Mouse (Mus musculus): Measurements from ENCODE around the gene Myom3.
A peak's percentile ranks its signal among the peaks of the same experiment; 100 is the strongest.

Gene Myom3

DNA sequence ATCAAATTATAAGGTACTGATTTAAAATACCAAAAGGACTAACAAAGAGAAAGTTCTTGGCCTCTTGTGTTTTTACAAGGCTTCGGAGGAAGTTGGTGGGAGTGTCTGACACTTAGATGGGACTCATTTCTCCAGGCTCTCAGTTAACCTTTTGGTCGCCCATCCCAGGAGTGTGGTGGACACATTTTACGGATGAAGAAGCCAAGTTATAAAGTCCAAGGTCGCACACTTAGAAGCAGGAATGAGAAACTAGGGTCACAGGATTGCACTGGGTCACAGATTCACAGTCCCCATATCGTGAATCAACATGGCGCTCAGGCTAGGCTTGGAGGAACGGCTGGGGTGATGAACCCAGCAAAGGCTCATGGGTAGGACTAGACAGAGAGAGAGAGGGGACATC is 2.1 kb downstream of the Myom3 start:
- no peak for DNase-seq (ENCODE audit: low spot score)

GRCm38 (mm10) chr4:135762251-135762906 is 2.9 kb downstream of the Myom3 start:
- DNase-seq (ENCODE audit: low spot score), result no peak

DNA sequence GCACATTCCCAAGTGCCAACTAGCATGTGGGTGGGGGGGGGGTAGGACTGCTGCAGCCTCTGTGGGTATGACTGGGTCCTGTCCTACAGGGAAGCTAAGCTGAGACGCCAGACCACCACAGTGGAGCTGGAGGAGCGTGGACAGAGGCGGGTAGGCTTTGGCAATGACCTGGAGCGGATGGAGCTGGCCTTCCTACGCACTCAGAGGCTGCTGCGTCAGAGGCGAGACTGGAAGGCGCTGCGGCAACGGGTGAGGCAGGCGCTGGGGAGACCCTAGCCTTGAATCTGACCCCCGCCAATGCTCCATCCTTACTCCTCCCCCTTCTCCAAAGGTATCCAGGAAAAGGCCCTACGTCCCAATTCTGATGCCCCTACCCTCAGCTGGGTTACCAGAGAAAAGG is 5.2 kb downstream of the Myom3 start:
- DNase-seq (ENCODE audit: low spot score), result no peak

- no peak for DNase-seq (ENCODE audit: low spot score)
Measured at GRCm38 (mm10) chr4:135765707-135766106, 6.2 kb downstream of the Myom3 start.

DNA sequence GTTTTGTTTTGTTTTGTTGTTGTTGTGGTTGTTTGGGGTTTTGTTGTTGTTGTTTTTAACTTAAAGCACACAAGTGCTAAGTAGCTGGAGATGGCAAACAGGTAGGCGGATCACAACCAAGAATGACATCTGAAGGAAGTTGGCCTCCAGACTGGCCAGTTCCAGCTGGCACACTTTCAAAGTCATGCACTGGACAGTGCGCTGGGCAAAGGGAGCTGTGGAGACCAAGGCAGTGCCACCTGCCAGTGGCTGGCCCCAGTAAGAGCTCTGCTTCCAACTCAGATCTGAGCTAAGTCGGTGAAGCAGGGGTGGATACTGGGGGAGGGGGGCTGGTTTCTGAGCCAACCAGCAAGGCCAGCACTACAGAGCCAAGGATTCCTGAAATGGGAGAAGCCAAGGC is 7.5 kb downstream of the Myom3 start:
- no peak for DNase-seq (ENCODE audit: low spot score)

DNA sequence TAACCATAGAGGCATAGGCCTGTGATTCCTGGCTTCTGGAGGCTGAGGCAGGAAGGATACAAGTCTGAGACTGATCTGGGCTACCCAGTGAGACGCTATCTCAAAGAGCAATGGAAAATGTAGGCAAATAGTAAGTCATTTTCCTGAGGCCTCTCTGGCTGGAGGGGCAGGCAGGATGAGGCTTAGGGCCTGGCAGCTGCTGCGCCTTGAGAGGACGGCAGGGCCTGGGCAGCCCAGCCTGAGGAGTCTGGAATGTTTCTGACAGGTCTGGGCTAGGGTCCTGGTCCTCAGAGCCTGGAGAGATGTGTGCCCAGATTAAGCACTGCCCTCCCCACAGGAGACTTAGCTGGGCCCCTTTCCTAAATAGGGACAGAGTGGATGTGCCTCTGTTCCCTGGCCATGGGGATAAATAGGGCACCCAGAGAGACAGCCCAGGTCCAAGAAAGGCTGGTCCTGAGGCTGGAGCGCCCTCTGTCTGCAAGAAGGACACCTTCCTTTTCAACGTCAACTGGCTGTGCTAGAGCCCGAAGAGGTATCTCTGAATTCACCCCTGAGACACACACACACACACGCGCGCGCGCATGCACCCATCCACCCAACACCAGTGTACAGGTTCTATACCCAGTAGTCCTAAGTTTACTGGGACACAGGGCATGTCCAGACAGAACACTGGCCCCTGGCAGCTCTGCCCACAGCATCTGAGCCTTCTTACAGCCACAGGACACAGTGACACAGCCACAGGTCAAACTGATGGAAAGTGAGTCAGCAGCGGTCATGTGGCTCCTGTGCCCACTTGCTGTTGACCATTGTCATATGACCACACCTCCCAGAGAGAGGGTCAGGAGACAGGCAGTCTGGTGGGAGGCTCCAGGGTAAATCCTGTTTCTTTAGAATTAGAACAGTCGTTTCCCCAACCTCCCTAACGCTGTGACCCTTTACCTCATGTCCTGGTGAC is 9.3 kb downstream of the Myom3 start:
- DNase-seq (ENCODE audit: low spot score), result peak; percentile 8

DNA sequence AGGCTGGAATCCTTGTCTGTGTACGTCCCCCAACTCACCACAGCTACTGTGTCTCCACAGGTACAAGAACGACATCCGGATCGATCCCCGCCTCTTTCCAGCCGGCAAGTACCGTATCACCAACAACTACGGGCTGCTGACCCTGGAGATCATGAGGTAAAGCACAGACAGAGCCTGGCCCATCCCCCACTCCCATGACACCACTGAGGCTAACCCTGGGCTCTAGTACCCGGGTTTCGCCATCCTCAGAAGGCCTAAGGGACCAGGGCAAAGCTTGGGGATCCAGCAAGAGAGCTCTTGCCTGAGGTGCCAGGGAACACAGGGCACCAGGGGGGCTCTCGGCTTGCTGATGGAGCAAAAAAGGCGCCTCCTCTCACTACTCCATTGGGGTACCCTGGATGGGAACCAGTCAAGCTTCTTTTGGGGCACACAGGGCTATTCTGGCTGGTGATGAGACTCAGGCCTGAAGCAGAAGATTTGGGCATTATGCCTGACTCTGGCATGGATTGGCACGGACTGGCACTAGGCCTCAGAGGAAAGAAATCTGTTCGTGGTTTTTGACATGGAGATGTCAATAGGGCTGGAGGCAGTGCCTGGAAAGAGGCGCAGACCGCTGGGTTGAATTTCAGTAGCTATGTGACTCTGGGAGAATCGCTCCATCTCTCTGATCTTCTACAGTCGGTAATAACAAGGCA is 11.2 kb downstream of the Myom3 start:
- no peak for DNase-seq (ENCODE audit: low spot score)

- DNase-seq (ENCODE audit: low spot score), result no peak
Measured at GRCm38 (mm10) chr4:135771592-135771991, 12.1 kb downstream of the Myom3 start.

GRCm38 (mm10) chr4:135772671-135773070 is 13.2 kb downstream of the Myom3 start:
- DNase-seq (ENCODE audit: low spot score), result no peak

GRCm38 (mm10) chr4:135774496-135774895 is 15.0 kb downstream of the Myom3 start:
- DNase-seq (ENCODE audit: low spot score), result no peak

- no peak for DNase-seq (ENCODE audit: low spot score)
Measured at GRCm38 (mm10) chr4:135776850-135777249, 17.3 kb downstream of the Myom3 start.

GRCm38 (mm10) chr4:135779661-135780060 is 20.1 kb downstream of the Myom3 start:
- no peak for DNase-seq (ENCODE audit: low spot score)

DNA sequence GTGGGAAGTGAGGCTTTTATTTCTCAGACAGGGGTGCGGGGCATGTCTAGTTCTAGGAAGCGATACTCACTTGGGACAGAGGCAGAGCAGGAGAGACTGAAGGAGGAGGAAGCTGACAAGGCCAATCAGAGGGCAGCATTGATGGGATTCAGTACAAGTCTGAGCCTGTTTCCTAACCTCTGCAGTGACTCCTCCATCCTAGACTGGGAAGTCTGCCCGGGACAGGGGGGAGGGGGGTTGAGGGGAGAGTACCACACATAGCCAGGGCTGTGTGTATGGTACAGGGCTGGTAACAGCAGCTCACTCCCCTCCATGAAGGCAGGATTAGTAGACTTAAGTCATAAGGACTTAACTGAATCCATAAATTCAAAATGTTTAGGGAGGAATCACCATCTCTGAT is 20.7 kb downstream of the Myom3 start:
- peak; percentile 30 for DNase-seq (ENCODE audit: low spot score)

- no peak for DNase-seq (ENCODE audit: low spot score)
Measured at GRCm38 (mm10) chr4:135781304-135781703, 21.8 kb downstream of the Myom3 start.

DNA sequence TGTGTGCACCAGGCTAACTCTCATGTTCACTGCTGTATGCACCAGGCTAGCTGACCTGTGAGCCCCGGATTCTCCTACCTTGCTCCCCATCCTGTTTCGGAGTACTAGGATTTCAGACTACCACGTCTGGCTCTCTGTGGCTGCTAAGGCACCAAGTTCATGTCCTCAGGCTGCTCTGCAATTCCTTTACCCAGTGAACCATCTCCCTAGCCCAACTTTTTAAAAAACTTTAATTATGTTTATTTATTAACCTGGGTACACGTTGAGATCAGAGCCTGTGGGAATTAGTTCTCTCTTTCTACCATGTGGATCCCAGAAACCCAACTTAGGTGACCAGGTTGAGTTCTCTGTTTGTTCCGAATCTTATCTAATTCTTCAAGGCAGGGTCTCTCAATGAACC is 27.1 kb downstream of the Myom3 start:
- no peak for DNase-seq (ENCODE audit: low spot score)

DNA sequence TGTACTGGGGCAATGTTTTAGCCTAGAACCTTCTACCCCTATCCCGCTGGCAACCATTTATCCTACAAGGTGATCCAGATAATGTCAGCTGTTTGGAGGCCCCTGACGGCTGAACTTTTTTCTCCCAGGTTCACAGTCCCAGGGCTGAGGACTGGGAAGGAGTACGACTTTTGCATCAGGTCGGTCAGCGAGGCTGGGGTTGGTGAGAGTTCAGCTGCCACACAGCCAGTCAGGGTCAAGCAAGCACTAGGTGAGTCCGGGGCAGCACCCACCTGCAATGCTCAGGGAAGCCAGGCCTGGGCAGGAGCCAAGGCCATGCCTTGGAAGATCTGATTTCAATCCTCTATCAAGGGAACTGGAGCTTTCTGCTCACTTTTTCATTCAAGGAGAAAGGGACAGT is 27.8 kb downstream of the Myom3 start:
- DNase-seq (ENCODE audit: low spot score), result no peak

- no peak for DNase-seq (ENCODE audit: low spot score)
Measured at GRCm38 (mm10) chr4:135789135-135789534, 29.6 kb downstream of the Myom3 start.

DNA sequence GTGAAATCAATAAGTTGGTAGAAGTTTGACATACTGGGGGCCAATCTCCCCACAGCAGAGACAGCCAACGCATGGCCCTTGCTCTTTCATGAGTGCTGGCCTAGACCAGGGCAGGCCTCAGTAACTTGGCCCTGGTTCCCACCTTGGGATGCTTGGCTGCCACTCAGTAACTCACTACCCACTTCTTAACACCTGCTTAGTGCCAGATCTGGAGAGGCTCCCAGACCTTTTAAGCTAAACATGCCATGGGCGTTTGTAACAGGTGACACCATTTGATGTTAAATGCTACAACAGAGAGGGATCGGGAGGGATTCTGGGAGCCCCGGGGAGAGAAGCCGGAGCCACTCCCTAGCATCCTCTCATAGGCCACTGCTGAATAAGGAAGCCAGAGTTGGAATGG is 33.3 kb downstream of the Myom3 start:
- DNase-seq (ENCODE audit: low spot score), result no peak

GRCm38 (mm10) chr4:135797931-135798330 is 38.4 kb downstream of the Myom3 start:
- peak; percentile 70 for DNase-seq (ENCODE audit: low spot score)

GRCm38 (mm10) chr4:135801543-135801942 is 42.0 kb downstream of the Myom3 start:
- DNase-seq (ENCODE audit: low spot score), result peak; percentile 96

DNA sequence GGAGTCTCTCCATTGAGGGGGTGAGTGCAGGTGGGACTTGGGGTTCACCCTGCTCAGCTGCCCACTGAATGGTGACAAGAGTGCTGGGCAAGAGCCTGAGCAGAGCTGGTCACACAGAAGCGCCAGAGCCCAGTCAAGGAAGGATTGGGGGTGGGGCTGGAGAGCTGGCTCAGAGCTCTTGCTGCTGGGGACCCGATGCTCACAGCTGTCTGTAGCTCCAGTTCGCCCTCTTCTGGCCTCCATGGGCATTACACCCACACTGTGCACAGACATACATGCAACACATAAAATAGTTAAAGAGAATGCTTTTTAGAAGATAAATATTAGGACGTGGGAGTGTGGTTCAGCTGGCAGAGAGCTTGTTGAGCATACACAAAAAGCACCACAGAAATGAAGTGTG is 43.8 kb downstream of the Myom3 start:
- peak; percentile 21 for DNase-seq (ENCODE audit: low spot score)

- DNase-seq (ENCODE audit: low spot score), result no peak
Measured at GRCm38 (mm10) chr4:135804169-135804568, 44.7 kb downstream of the Myom3 start.

- no peak for DNase-seq (ENCODE audit: low spot score)
Measured at GRCm38 (mm10) chr4:135814896-135815295, 55.4 kb downstream of the Myom3 start.

Data from adipocyte (in vitro differentiated cells).